Mouse (Mus musculus) ES-E14 (cell line): Measurements from ENCODE around the gene Krtap4-2.

Experiments
- CHD2 ChIP-seq: IDR thresholded peaks from 2 replicates; pipeline ENCODE4 v1.6.1; 2014; ENCODE audit warnings: mild to moderate bottlenecking, low read depth, low read length, inconsistent platforms
- HCFC1 ChIP-seq: IDR thresholded peaks from 2 replicates; pipeline ENCODE4 v1.6.1; 2012; ENCODE audit warnings: low read length, inconsistent platforms, borderline replicate concordance; ENCODE audit not compliant: insufficient read depth
- MAFK ChIP-seq: IDR thresholded peaks from 2 replicates; pipeline ENCODE4 v1.6.1; 2014; ENCODE audit warnings: mild to moderate bottlenecking, low read depth, low read length, inconsistent platforms; ENCODE audit not compliant: insufficient read depth

DNA sequence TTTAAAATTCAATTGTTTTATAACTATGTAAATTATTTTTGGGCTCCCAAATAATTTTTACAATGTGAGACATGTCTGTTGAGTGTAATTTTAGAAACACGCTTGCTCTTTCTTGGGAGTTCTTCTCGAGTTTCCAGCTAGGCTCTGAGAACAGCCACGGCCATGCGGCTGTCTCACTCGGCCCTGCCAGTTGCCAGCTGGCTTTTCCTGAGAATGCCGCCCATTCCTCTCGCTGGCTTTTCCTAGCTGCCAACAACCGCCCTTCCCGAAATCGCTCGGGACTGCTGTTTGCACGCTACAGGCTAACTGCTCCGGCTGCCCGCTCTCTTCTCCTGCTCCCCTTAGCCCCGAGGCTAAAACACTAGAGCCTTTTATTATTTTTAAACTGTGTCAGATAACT lies 11.6 kb upstream of the Krtap4-2 start:
- TF ChIP-seq CHD2 (no peak), HCFC1 (no peak), MAFK (no peak)
